Mouse (Mus musculus) heart, adult 18-20 months (tissue): ENCODE results near the gene March2. TPM values are rescaled to one million over a fixed set of nuclear protein-coding genes. Genes with fewer than 3 reads are reported as not detected.
"Not testable (repeated sequence)": the region's sequence is repeated elsewhere in the genome, so short reads cannot be mapped to it uniquely, and the experiment has no call there.

Experiments used
- DNase-seq, 2 experiments: peaks; one replicate each; pipeline ENCODE4 v3.0.0; 2021 to 2022; ENCODE audit warnings: mixed read lengths in 1 of 2
- long read RNA-seq, 2 experiments: library from polyadenylated mRNA; stranded (forward); transcript quantifications; one replicate each; pipeline ENCODE4 v2.0.0; 2021
- total RNA-seq, 2 experiments: library from RNA; stranded (reverse); gene quantifications; 2 replicates each; pipeline ENCODE4 v1.2.3; 2021

Gene March2
- 100 to 1,000 TPM; 131 to 133 TPM for total RNA-seq
- long read RNA-seq, experiment 1, transcript March2-205 (5 exons, 1,418 nt) = minor isoform, 8 of 163 reads
- long read RNA-seq, experiment 1, transcript March2-203 (5 exons, 1,398 nt) = major isoform, 116 of 163 reads
- long read RNA-seq, experiment 1, partial matches to known transcripts = 7 of 163 reads
- long read RNA-seq, experiment 1, other reads (novel, unspliced or antisense) = 28 of 163 reads
- long read RNA-seq, experiment 2, transcript March2-203 (5 exons, 1,398 nt) = major isoform, 64 of 89 reads
- long read RNA-seq, experiment 2, partial matches to known transcripts = 3 of 89 reads
- long read RNA-seq, experiment 2, other reads (novel, unspliced or antisense) = 18 of 89 reads

GRCm38 (mm10) chr17:33718384-33718881 lies at the start of gene March2:
March2 (minus strand) TSS chr17:33718670.
- peak; percentile 99 for DNase-seq

GRCm38 (mm10) chr17:33766389-33766788 lies 47.9 kb upstream of the March2 start:
- DNase-seq = no peak

GRCm38 (mm10) chr17:33760255-33761165 lies 42.0 kb upstream of the March2 start, which contains the start of gene Rab11b:
Rab11b (minus strand) TSS chr17:33760530.
- DNase-seq = peak; percentile 100

GRCm38 (mm10) chr17:33759767-33760254 lies 41.3 kb upstream of the March2 start:
- peak; percentile 96 to 98 for DNase-seq

GRCm38 (mm10) chr17:33757231-33757630 lies 38.8 kb upstream of the March2 start:
- DNase-seq = peak; percentile 51 to 75

GRCm38 (mm10) chr17:33756108-33756790 lies 37.8 kb upstream of the March2 start:
- DNase-seq = peak; percentile 80 to 84

GRCm38 (mm10) chr17:33755418-33756107 lies 37.1 kb upstream of the March2 start:
- DNase-seq = peak; percentile 33 to 51

GRCm38 (mm10) chr17:33754656-33755055 lies 36.2 kb upstream of the March2 start:
- DNase-seq = no peak

GRCm38 (mm10) chr17:33752297-33752696 lies 33.8 kb upstream of the March2 start:
- DNase-seq = no peak

- no peak for DNase-seq
These were observed 32.7 kb upstream of the March2 start for GRCm38 (mm10) chr17:33751181-33751580.

- DNase-seq = peak; percentile 31 to 50
These were observed 31.0 kb upstream of the March2 start for GRCm38 (mm10) chr17:33749451-33749850.

GRCm38 (mm10) chr17:33746011-33746410 lies 27.5 kb upstream of the March2 start:
- peak; percentile 76 to 81 for DNase-seq

- DNase-seq = no peak
These were observed 26.4 kb upstream of the March2 start for GRCm38 (mm10) chr17:33744686-33745384.

GRCm38 (mm10) chr17:33742420-33742819 lies 23.9 kb upstream of the March2 start:
- no peak for DNase-seq

- not testable (repeated sequence) for DNase-seq
These were observed 15.1 kb upstream of the March2 start for GRCm38 (mm10) chr17:33733526-33733925.

- DNase-seq = peak in 1 of 2 experiments; percentile 35
These were observed 14.2 kb upstream of the March2 start for GRCm38 (mm10) chr17:33732556-33733083.

- no peak for DNase-seq
These were observed 10.7 kb upstream of the March2 start for GRCm38 (mm10) chr17:33729215-33729614.

GRCm38 (mm10) chr17:33728396-33728795 lies 9.9 kb upstream of the March2 start:
- no peak for DNase-seq

- no peak for DNase-seq
These were observed 1.4 kb upstream of the March2 start for GRCm38 (mm10) chr17:33719736-33720378.
